Mouse (Mus musculus) cerebellum, postnatal 10 days (tissue): ENCODE data around the gene Pir.

ENCODE experiments used
- DNase-seq, 2 experiments: peaks; one replicate each; pipeline ENCODE4 v3.0.0; 2021; ENCODE audit warnings: mixed read lengths in 2 of 2

Gene Pir

GRCm38 (mm10) chrX:164345359-164345938 lies 76.3 kb downstream of the Pir start:
- no peak for DNase-seq

GRCm38 (mm10) chrX:164348937-164349336 lies 79.8 kb downstream of the Pir start:
- DNase-seq = no peak

- no peak for DNase-seq
These were observed 96.1 kb downstream of the Pir start for GRCm38 (mm10) chrX:164365153-164365865.

GRCm38 (mm10) chrX:164370576-164370975 lies 101.4 kb downstream of the Pir start:
- no peak for DNase-seq

- peak; percentile 5 to 6 for DNase-seq
These were observed 103.9 kb downstream of the Pir start, which contains the start of gene Vegfd for GRCm38 (mm10) chrX:164373081-164373480. Vegfd (plus strand) TSS chrX:164373378.

- DNase-seq = peak in 1 of 2 experiments; percentile 3
These were observed 105.4 kb downstream of the Pir start for GRCm38 (mm10) chrX:164374586-164374985.

- DNase-seq = no peak
These were observed 110.5 kb downstream of the Pir start for GRCm38 (mm10) chrX:164379721-164380120.

GRCm38 (mm10) chrX:164381618-164382408 lies 112.6 kb downstream of the Pir start:
- DNase-seq = peak; percentile 83 to 90

- DNase-seq = no peak
These were observed 124.9 kb downstream of the Pir start for GRCm38 (mm10) chrX:164394091-164394490.

GRCm38 (mm10) chrX:164398456-164398855 lies 129.3 kb downstream of the Pir start:
- DNase-seq = peak; percentile 9 to 20

- no peak for DNase-seq
These were observed 136.0 kb downstream of the Pir start for GRCm38 (mm10) chrX:164405080-164405649.

GRCm38 (mm10) chrX:164406133-164407022 lies 137.2 kb downstream of the Pir start:
- DNase-seq = no peak

GRCm38 (mm10) chrX:164408301-164408927 lies 139.2 kb downstream of the Pir start:
- no peak for DNase-seq

GRCm38 (mm10) chrX:164410562-164410961 lies 141.4 kb downstream of the Pir start:
- no peak for DNase-seq

GRCm38 (mm10) chrX:164416803-164417202 lies 147.6 kb downstream of the Pir start:
- no peak for DNase-seq

GRCm38 (mm10) chrX:164418008-164418407 lies 148.8 kb downstream of the Pir start:
- DNase-seq = no peak

GRCm38 (mm10) chrX:164419471-164419939 lies 150.3 kb downstream of the Pir start, which contains the start of gene Piga:
Piga (plus strand) TSS chrX:164419787.
- DNase-seq = peak; percentile 91 to 93

GRCm38 (mm10) chrX:164419955-164420354 lies 150.8 kb downstream of the Pir start:
- DNase-seq = no peak

- no peak for DNase-seq
These were observed 151.3 kb downstream of the Pir start for GRCm38 (mm10) chrX:164420518-164420917.
